Mouse (Mus musculus) skeletal muscle tissue, postnatal 0 days (tissue): ENCODE data around the gene 4921509C19Rik. TPM values are rescaled to one million over a fixed set of nuclear protein-coding genes. Genes with fewer than 3 reads are reported as not detected.

Experiments
- polyA plus RNA-seq: library from polyadenylated mRNA; unstranded; fragments of >200 nt; fragmentation: Nextera tagmentation; extraction: Ambion mirVana; gene quantifications from 2 replicates; pipeline ENCODE4 v1.2.1, GENCODE M21; 2015

Gene 4921509C19Rik
- polyA plus RNA-seq = not detected in 2 replicates

GRCm38 (mm10) chr2:151476053-151476452 lies at the start of gene 4921509C19Rik:
Gene 4921509C19Rik, minus strand, starts transcription at chr2:151476153.

DNA sequence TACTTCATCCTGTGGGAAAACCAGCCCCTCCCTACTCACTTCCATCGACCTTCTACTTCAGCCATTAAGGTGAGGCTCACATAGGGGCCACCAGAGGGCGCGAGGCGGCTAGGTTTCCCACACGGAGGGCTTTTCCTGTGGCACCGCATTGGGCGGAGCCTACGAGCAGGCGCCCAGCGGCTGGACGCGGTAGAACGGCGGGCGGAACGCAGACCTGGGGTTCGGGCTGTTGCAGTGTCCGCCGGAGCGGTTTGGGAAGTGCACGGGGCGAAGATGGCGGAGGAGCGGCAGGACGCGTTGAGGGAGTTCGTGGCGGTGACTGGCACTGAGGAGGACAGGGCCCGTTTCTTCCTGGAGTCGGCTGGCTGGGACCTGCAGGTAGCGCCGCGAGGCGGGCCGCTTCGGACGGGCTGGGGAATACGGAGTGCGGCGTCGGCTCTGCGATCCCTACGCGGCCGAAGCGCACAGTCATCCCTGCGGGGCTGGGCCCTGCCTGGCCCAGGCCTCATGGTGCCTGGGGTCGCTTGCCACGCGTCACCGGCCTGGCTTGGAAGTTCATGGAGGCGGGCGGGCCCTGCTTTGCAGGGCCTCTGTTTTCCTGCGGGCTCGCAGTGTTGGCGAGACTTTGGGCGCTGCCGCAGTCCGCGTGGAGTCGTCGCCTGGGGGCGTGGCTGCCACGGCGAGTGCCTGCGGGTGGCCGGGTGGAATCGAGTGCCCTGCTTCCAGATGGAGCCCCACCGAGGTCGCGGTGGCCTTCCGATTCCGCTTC lies 18.3 kb upstream of the 4921509C19Rik start, which contains the start of gene Nsfl1c:
TSS of gene Nsfl1c (plus strand) at position 148 of the 769 bp plus-strand sequence.

Other genes with a start within 250 kb of the 4921509C19Rik start
- 137 and 147 TPM in 2 replicates for gene Nsfl1c, start 18.0 kb upstream of the 4921509C19Rik start, polyA plus RNA-seq
- 321 and 388 TPM in 2 replicates for gene Fkbp1a, start 66.3 kb upstream of the 4921509C19Rik start, polyA plus RNA-seq
- gene Sdcbp2, start 96.5 kb upstream of the 4921509C19Rik start, polyA plus RNA-seq = 1.1 and 2.7 TPM in 2 replicates
- gene Snph, start 156.4 kb upstream of the 4921509C19Rik start, polyA plus RNA-seq = 0.18 and 0.49 TPM in 2 replicates
- gene Rad21l, start 192.4 kb upstream of the 4921509C19Rik start, polyA plus RNA-seq = not detected in 2 replicates
- 1.3 and 1.8 TPM in 2 replicates for gene Tmem74b, start 225.9 kb upstream of the 4921509C19Rik start, polyA plus RNA-seq